Mouse (Mus musculus) Muller cell, postnatal 12 days (primary cell): Measurements from ENCODE around the gene Olfr980.
"Not testable (repeated sequence)": the region's sequence is repeated elsewhere in the genome, so short reads cannot be mapped to it uniquely, and the experiment has no call there.

Source experiments
- DNase-seq: peaks from one replicate; pipeline ENCODE4 v3.0.0-alpha.2; 2015; ENCODE audit errors: inconsistent ontology term

Olfr980 gene

GRCm38 (mm10) chr9:40009482-40009881 is at the start of gene Olfr980:
TSS of gene Olfr980 (minus strand) at chr9:40009582.
- DNase-seq = no peak

DNA sequence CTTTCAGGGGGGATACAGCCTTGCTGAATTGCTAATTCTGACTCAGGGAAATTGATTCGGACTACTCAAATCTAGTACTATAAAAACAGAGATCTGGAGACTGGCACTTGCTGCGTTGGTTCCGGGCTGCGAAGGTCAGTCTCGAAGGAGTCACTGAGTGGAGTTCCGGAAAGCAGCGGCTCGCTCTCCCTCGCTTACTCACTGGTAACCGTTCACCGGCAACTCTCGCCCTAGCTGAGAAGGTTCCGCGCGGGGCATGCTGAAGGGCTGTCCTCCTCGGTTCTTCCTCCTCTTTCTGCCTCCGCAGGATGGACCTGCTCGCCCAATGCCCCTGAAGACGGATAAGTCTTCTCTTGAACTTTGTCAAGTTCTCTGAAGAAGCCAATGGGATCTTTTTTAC is 40.8 kb upstream of the Olfr980 start:
- DNase-seq = no peak

DNA sequence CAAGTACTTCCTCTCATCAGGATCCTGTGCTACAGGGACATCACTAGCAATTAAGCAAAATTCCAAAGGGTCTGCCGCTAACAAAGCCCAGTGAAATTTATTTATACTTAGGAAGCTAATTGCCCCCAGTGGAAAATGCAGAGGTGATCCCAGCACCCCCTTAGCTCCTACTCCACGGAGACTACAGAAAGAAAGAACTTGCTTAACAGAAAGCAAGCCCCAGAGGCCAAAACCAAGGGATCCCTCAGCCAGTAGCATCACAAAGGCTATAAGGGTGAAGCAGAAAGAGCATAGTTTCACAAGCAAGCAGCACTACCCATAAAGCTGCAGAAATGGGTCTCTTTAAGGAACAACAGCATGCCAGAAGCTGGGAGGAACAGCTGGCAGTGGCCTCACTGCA is 11.8 kb upstream of the Olfr980 start, which contains the start of gene Olfr981:
TSS of gene Olfr981 (plus strand) at position 301 of the 400 bp plus-strand sequence.
- no peak for DNase-seq

DNA sequence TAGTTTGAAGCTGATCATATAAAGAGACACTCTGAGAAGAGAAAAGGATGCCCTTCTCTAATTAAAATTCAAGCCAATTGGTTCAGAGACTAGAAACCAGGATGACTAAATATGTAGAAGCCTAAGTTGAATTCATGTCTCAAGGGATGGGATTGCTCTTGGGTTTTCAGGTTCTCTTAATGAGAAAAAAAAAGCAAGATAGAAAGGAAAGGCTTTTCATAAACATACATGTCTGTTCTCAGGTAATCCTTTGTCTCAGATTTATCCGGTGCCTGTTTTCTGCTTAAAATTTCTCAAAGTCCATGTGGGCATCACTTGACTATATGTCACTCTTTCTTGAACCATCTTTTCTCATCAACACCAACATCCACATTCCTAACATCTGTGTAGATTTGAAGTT is 6.0 kb downstream of the Olfr980 start, which contains the start of gene Olfr979:
TSS of gene Olfr979 (minus strand) at position 101 of the 400 bp plus-strand sequence.
- no peak for DNase-seq

DNA sequence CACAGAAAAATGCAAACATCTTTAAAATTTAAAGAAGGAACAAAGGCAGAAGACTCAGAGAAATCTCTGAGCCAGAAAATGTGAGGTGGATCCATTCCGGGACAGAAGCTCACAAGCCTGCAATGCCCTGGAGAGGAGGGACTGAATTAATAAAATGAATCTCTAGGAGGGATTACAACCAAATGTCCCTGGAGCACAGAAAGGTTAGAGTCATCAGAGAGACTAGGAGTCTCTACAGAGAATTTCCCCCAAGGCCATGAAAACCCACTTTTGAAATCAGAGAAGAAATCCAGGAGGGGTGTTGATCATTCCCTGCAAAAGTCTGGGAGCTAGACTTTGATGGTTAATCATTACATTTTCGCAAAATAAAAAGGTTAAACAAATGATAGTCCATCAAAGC is 17.6 kb downstream of the Olfr980 start, which contains the start of gene Olfr978:
TSS of gene Olfr978 (plus strand) at position 301 of the 400 bp plus-strand sequence.
- no peak for DNase-seq

DNA sequence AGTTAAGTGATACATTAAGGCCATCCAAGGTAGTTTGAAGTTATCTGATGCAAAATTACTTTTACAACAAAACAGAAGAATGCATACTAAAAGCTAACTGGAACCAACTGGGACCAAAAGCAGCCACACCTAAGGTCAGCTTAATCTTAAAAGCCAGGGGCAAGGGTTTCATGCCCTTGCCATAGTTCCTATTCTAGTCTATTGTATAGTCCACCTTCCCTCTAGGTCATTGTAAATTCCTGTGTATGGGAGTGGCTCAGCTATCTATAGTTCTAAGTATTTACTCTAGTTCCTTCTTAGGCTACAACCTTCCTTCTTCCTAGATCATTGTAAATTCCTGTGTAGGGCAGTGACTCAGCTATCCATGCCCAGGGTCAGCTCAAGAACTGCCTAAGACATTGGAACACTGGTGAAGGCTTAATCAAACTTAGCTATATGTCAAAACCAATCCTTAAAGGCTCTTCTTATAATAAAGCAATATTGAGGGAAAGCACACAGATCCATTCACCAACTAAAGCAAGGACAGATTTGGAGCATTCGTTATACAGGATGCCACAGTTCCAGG is 32.7 kb downstream of the Olfr980 start:
- DNase-seq = not testable (repeated sequence)

- DNase-seq = not testable (repeated sequence)
Observed at GRCm38 (mm10) chr9:39961033-39961432, 48.3 kb downstream of the Olfr980 start, which contains the start of gene Olfr976. TSS of gene Olfr976 (minus strand) at chr9:39961133.
